Mouse (Mus musculus): ENCODE measurements around the gene Prg3. TPM values are rescaled to one million over a fixed set of nuclear protein-coding genes. Genes with fewer than 3 reads are reported as not detected.

Gene Prg3
- polyA plus RNA-seq, 1 experiment from 2014 or later = not detected

DNA sequence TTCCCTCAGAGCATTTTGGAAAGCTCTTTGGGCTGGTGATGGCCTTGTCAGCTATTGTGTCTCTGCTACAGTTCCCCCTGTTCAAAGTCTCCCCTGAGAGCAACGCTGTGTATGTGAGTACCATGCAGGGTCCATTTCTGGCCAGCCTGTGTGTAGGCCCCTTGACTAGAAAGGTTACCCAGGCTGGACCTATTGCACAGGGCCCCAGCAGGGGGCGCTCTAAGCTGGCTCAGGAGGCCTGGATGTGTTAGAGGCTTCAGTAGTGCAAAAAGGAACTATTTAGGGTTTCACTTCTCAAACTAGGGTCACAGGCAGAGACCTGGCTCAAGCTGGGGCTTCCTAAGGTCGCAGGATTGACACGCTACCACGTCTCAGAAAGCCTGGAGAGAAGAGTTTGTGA is 31.7 kb upstream of the Prg3 start:
- no peaks in the 10 kb centered on the region for H3K4me1 ChIP-seq (ENCODE audit: insufficient read depth, low read depth, low read length)
- peak; percentile 67 for DNase-seq (ENCODE audit: low spot score)
- H3K9ac ChIP-seq (replicated peaks; ENCODE audit: low read depth) = no peak overlapping the region
- no peak overlapping the region for H3K27ac ChIP-seq (ENCODE audit: low read length)
- no peak overlapping the region for H3K4me2 ChIP-seq (replicated peaks; ENCODE audit: low read depth, low read length)
- no peaks in the 10 kb centered on the region for H3K9me3 ChIP-seq (ENCODE audit: low read length)
- TF ChIP-seq EP300 (IDR thresholded peaks at IDR 0.05) (no peak), CTCF (IDR thresholded peaks at IDR 0.05) (peak; percentile 86)
- peak; percentile 47 for ATAC-seq
- 54% methylated on average over 5 of the region's 5 CpGs for WGBS
- H3K27me3 ChIP-seq (replicated peaks; ENCODE audit: insufficient read depth, low read length) = no peaks in the 10 kb centered on the region
- H3K4me3 ChIP-seq (ENCODE audit: low read depth, low read length) = no peak overlapping the region
- peaks cover 33% of the 10 kb centered on the region for H3K36me3 ChIP-seq (ENCODE audit: insufficient read depth, low read length)

DNA sequence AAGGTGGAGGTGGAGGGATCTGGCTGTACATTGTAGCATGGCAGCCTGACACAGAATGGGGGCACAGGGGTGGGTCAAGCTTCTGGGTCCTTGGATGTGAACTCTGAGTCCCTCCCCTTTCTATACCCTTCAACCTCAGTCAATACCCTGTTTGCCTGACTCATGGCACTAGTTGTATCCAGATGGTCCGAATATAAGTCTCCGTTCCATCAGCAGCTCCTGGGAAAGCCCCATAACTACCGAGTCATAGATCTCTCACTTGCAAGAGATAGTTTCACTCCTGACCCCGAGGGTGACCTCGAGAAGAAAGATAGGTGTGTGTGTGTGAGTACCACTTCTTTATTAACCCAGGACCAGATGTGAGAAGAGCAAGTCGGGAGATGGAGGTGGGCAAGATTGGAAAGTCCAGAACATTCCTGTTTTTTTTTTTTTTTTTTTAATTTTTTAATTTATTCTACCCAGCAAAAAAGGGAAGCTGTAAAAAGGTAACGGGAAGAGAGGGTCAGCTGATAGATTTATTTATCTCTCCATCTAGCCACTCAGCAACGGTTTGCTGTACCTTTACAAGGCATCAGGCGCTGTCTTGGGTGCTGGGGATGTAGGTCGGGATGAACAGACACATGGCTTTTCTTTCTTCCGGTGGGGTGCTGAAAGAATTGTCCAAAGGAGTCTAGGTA is 29.3 kb upstream of the Prg3 start:
- WGBS = 89% methylated on average over 11 of the region's 11 CpGs

DNA sequence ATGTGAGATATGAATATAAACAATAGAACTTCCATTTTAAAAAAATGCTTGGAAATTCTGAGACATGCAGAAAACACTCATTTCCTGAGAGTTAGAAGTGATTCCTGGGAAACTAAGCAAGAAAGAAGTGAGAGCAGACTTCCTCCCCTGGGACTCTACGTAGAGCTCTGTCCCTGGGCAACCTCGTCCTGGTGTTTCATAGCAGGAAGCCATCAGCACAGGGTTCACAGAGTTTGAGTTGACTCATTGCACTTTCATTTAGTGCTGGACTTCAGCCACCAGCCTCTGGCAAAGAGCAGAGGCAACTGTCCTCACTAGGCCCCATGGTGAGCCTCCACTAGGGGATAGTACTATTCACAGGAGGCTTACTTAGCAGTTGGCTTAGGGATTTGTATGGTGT is 26.7 kb upstream of the Prg3 start:
- no peak overlapping the region for H3K9ac ChIP-seq (replicated peaks; ENCODE audit: low read depth)

More for the DNA sequence above, 29.3 kb upstream of the Prg3 start:
- Histone ChIP-seq H3K36me3 (ENCODE audit: insufficient read depth, low read length) (peaks cover 25% of the 10 kb centered on the region; the same call in 1 of the 2 replicates), H3K4me1 (ENCODE audit: insufficient read depth, low read depth, low read length) (no peaks in the 10 kb centered on the region), H3K27ac (ENCODE audit: low read length) (no peak overlapping the region), H3K9me3 (ENCODE audit: low read length) (no peaks in the 10 kb centered on the region), H3K4me2 (replicated peaks; ENCODE audit: low read depth, low read length) (no peak overlapping the region), H3K27me3 (replicated peaks; ENCODE audit: insufficient read depth, low read length) (no peaks in the 10 kb centered on the region), H3K4me3 (ENCODE audit: low read depth, low read length) (no peak overlapping the region), H3K9ac (replicated peaks; ENCODE audit: low read depth) (no peak overlapping the region)
- ATAC-seq (no peak), DNase-seq (ENCODE audit: low spot score) (no peak)
- TF ChIP-seq CTCF (IDR thresholded peaks at IDR 0.05) (no peak), EP300 (IDR thresholded peaks at IDR 0.05) (no peak)

DNA sequence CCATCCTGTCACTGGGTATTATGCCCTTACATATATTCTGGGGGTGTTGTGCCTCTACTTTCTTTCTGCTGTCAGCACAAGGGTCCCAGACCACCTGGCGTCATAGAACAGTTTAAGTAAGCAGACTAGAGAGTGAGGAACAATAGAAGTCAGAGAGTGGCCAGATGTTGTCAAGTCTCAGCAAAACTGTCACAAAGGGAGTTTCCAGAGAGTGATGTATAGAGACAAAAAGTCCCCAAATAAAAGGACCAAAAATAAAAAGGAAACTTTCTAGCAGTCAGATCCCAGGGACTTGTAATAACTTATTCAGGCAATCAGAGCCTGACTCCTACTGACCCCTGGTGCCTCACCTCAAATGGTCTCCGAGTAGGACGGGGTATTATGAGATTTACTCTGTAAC is 26.1 kb upstream of the Prg3 start:
- no peak overlapping the region for H3K9ac ChIP-seq (replicated peaks; ENCODE audit: low read depth)
- DNase-seq (ENCODE audit: low spot score) (no peak), ATAC-seq (no peak)
- no peaks in the 10 kb centered on the region for H3K4me1 ChIP-seq (ENCODE audit: insufficient read depth, low read depth, low read length)
- H3K27me3 ChIP-seq (replicated peaks; ENCODE audit: insufficient read depth, low read length) = no peaks in the 10 kb centered on the region
- H3K27ac ChIP-seq (ENCODE audit: low read length) = no peak overlapping the region
- WGBS = 75% methylated on average over 3 of the region's 3 CpGs
- H3K9me3 ChIP-seq (ENCODE audit: low read length) = no peaks in the 10 kb centered on the region
- H3K36me3 ChIP-seq (ENCODE audit: insufficient read depth, low read length) = peaks cover 17% of the 10 kb centered on the region; the same call in 1 of the 2 replicates
- no peak for TF ChIP-seq EP300 (IDR thresholded peaks at IDR 0.05)
- no peak for TF ChIP-seq CTCF (IDR thresholded peaks at IDR 0.05)
- no peak overlapping the region for H3K4me2 ChIP-seq (replicated peaks; ENCODE audit: low read depth, low read length)
- no peak overlapping the region for H3K4me3 ChIP-seq (ENCODE audit: low read depth, low read length)

More for the DNA sequence above, 26.7 kb upstream of the Prg3 start:
- Histone ChIP-seq H3K36me3 (ENCODE audit: insufficient read depth, low read length) (peaks cover 20% of the 10 kb centered on the region; the same call in 1 of the 2 replicates), H3K4me2 (replicated peaks; ENCODE audit: low read depth, low read length) (no peak overlapping the region), H3K27me3 (replicated peaks; ENCODE audit: insufficient read depth, low read length) (no peaks in the 10 kb centered on the region), H3K4me1 (ENCODE audit: insufficient read depth, low read depth, low read length) (no peaks in the 10 kb centered on the region), H3K9me3 (ENCODE audit: low read length) (no peaks in the 10 kb centered on the region), H3K27ac (ENCODE audit: low read length) (no peak overlapping the region), H3K4me3 (ENCODE audit: low read depth, low read length) (no peak overlapping the region)
- ATAC-seq (peak; percentile 80), DNase-seq (ENCODE audit: low spot score) (peak; percentile 72)
- WGBS = 50% methylated on average over 2 of the region's 2 CpGs
- no peak for TF ChIP-seq EP300 (IDR thresholded peaks at IDR 0.05)
- peak; percentile 40 for TF ChIP-seq CTCF (IDR thresholded peaks at IDR 0.05)

DNA sequence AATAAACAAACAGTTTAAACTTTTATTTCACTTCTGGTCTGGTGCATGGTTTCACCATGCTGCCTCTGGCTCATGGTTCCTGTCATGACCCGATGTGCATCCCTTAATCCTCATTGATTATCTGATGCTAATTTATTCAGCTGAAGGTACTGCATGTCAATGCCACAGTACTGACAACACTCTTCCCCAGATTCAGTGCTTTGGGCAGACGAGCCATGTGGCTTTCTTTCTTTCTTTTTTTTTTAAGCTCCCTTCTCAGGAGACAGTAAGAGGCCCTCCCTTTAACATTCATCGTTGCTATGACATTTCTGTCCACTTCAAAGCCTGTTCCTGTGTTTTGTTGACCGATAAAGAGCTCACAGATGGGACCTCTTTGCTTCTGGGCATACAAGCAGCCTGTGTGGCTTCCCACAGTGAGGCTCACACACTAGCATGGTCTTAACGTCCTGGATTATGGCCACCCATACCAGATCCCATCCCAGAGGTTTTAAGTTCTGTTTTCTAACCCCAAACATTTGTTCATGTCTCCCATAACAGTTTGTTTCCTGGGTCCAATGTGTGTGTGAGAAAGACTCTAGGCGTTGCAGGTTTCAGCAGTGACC is 25.0 kb upstream of the Prg3 start:
- Histone ChIP-seq H3K27ac (ENCODE audit: low read length) (no peak overlapping the region), H3K9ac (replicated peaks; ENCODE audit: low read depth) (no peak overlapping the region), H3K9me3 (ENCODE audit: low read length) (no peaks in the 10 kb centered on the region), H3K4me2 (replicated peaks; ENCODE audit: low read depth, low read length) (no peak overlapping the region), H3K36me3 (ENCODE audit: insufficient read depth, low read length) (peaks cover 9% of the 10 kb centered on the region; the same call in 1 of the 2 replicates), H3K4me3 (ENCODE audit: low read depth, low read length) (no peak overlapping the region), H3K27me3 (replicated peaks; ENCODE audit: insufficient read depth, low read length) (no peaks in the 10 kb centered on the region), H3K4me1 (ENCODE audit: insufficient read depth, low read depth, low read length) (no peaks in the 10 kb centered on the region)
- ATAC-seq = no peak
- WGBS = 41% methylated on average over 6 of the region's 6 CpGs
- TF ChIP-seq CTCF (IDR thresholded peaks at IDR 0.05) (no peak), EP300 (IDR thresholded peaks at IDR 0.05) (no peak)
- no peak for DNase-seq (ENCODE audit: low spot score)

DNA sequence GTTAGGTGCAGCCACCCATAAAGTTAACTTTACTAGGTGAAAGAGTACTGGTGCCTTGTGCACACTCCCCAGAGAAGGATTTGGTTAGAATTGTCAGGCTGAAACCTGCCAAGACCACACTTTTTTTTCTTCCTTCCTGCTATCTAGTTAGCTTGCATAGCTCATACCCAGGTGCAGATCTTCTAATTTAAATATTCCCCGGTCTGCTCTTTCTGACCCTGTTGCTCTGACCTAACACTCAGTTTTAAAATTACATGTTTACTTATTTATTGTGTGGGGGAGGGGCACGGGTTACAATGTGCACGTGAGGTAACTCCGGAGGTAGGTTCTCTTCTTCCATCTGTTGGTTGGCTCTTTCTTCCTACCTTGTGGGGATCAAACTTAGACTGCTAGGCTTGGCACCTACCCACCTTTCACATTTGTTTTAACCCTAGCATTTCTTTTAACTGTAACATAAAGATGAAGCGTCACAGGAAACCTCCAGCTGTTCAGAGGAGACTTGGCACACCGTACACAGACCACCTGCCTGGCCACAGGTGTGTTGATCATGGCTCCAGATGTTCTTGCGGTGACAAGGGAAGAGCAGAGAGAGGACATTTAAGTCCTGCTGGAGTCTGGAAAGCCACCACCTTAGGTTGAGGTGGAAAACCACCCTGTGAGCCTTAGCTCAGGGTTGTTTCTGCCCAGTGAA is 23.8 kb upstream of the Prg3 start:
- H3K9ac ChIP-seq (replicated peaks; ENCODE audit: low read depth) = no peak overlapping the region
- H3K27ac ChIP-seq (ENCODE audit: low read length) = no peak overlapping the region
- TF ChIP-seq CTCF (IDR thresholded peaks at IDR 0.05) = no peak
- TF ChIP-seq EP300 (IDR thresholded peaks at IDR 0.05) = no peak
- DNase-seq (ENCODE audit: low spot score) (no peak), ATAC-seq (no peak)
- 88% methylated on average over 7 of the region's 7 CpGs for WGBS
- H3K4me1 ChIP-seq (ENCODE audit: insufficient read depth, low read depth, low read length) = no peaks in the 10 kb centered on the region
- no peaks in the 10 kb centered on the region for H3K27me3 ChIP-seq (replicated peaks; ENCODE audit: insufficient read depth, low read length)
- no peak overlapping the region for H3K4me3 ChIP-seq (ENCODE audit: low read depth, low read length)
- H3K36me3 ChIP-seq (ENCODE audit: insufficient read depth, low read length) = no peaks in the 10 kb centered on the region
- no peaks in the 10 kb centered on the region for H3K9me3 ChIP-seq (ENCODE audit: low read length)
- H3K4me2 ChIP-seq (replicated peaks; ENCODE audit: low read depth, low read length) = no peak overlapping the region
